Mouse (Mus musculus) adrenal gland, postnatal 10 days (tissue): ENCODE measurements around the gene Aasdh. TPM values are rescaled to one million over a fixed set of nuclear protein-coding genes. Genes with fewer than 3 reads are reported as not detected.
A peak's percentile ranks its signal among the peaks of the same experiment; 100 is the strongest.

Experiments used
- DNase-seq: peaks from one replicate; pipeline ENCODE4 v3.0.0; 2021; ENCODE audit warnings: mixed read lengths
- total RNA-seq, 2 experiments: library from RNA; stranded (reverse); gene quantifications; 2 replicates each; pipeline ENCODE4 v1.2.3; 2021

Gene Aasdh
- total RNA-seq, 2 experiments from 2014 or later, result 17.4 to 25.7 TPM

GRCm38 (mm10) chr5:76843448-76843847 lies 61.9 kb downstream of the Aasdh start:
- DNase-seq, result peak; percentile 83

- DNase-seq, result no peak
These were observed 63.5 kb downstream of the Aasdh start for GRCm38 (mm10) chr5:76841859-76842258.

DNA sequence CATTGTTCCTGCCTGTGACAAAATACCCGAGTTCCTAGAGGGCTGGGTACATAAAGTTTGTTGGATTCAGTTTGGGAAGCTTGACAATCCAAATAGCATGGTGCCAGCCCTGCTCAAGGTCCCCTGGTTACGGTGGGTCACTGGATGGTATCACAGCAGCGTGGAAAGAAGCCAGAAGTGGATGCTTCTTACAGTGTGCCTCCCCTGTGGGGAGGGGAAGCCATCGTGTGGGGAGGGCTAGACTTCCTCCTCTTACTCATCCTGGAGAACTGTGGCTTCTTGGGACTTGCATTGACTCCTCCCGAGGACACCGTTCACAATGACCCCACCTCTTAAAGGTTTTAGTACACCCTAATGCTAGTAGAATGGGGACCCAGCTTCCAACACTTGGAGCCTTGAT lies 65.5 kb downstream of the Aasdh start:
- peak; percentile 54 for DNase-seq

GRCm38 (mm10) chr5:76837018-76837417 lies 68.3 kb downstream of the Aasdh start:
- no peak for DNase-seq

- no peak for DNase-seq
These were observed 72.6 kb downstream of the Aasdh start for GRCm38 (mm10) chr5:76832529-76833210.

DNA sequence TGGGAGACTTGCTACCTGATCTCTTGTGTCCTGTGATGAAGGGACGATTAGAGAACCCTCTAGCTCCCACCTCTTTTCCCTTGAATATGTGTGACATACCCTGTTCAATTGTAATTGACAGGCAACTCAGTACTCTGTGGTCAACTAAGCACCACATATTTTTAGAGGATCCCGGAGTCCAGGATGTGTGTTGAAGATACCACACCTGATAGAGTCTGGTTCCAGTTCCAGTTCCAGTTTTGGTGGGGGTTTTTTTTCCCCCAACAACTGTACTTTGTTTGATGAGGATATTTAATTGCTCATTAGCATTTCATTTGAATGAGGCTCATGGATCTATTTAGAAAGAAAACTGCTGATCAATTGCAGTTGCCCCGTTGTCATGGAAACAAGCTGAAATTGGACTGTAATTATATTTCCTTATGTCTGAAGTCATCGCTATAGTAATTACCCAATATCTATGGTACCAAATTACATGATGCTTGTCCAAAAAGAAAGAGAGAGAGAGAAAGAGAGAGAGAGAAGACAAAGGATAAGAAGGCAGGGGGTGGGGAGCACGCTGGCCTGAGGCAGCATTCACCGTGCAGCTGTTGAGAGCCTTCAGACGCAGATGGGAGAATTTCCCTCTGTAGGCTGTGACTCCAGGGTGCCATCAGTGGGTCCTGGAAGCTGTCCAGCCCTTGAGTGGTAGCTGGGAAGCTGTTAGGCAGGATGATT lies 76.6 kb downstream of the Aasdh start:
- DNase-seq, result no peak

Other genes starting within 250 kb of the Aasdh start
- gene C530008M17Rik, start 249.0 kb downstream of the Aasdh start, total RNA-seq, result 10 to 100 TPM in 1 of 2 experiments, 1 to 10 TPM in 1; 7.5 to 10.4 TPM
- gene Paics, start 45.8 kb upstream of the Aasdh start, total RNA-seq, result 100 to 1,000 TPM; 193 to 202 TPM
- 10 to 100 TPM; 22.4 to 27.0 TPM for gene Ppat, start 46.1 kb upstream of the Aasdh start, total RNA-seq
- 100 to 1,000 TPM; 128 to 131 TPM for gene Srp72, start 69.2 kb upstream of the Aasdh start, total RNA-seq
- under 1 TPM in 1 of 2 experiments, not detected in 1; 0.73 TPM for gene Arl9, start 98.5 kb upstream of the Aasdh start, total RNA-seq
- not detected for gene Thegl, start 110.5 kb upstream of the Aasdh start, total RNA-seq
- gene Hopx, start 209.6 kb upstream of the Aasdh start, total RNA-seq, result 10 to 100 TPM in 1 of 2 experiments, 1 to 10 TPM in 1; 9.8 to 11.1 TPM